ENCODE assay signal across 8 mouse cellular contexts in genomic region chr2:35545125-35545590, GRCm38 (mm10). TPM values are rescaled to one million over a fixed set of nuclear protein-coding genes. Genes with fewer than 3 reads are reported as not detected.
A peak's percentile ranks its signal among the peaks of the same experiment; 100 is the strongest.
DNase-seq lines count a peak whose midpoint lies in the region; ATAC-seq and TF ChIP-seq lines count a peak whose summit lies in the region.

No protein-coding gene starts in this region.

- TF ChIP-seq CTCF in cerebellum, adult 2 months (IDR thresholded peaks at IDR 0.05; ENCODE audit: borderline replicate concordance, insufficient read depth, low read depth, low read length): no peak

- peak overlapping the region; percentile 45 for H3K4me3 ChIP-seq in heart, embryonic 10.5 days
- H3K4me3 ChIP-seq in cerebellum, adult 2 months (replicated peaks; ENCODE audit: insufficient read depth, low read depth, low read length): peak overlapping the region; percentile 34
- H3K4me3 ChIP-seq in heart, embryonic 13.5 days: peak overlapping the region; percentile 27
- H3K4me3 ChIP-seq in liver, embryonic 13.5 days (replicated peaks): no peak overlapping the region
- peak overlapping the region; percentile 30; the same call in 1 of the 2 replicates for H3K4me3 ChIP-seq in stomach, embryonic 16.5 days (replicated peaks; ENCODE audit: low read length)

- H3K9ac ChIP-seq in heart, embryonic 13.5 days: peak overlapping the region; percentile 70
- no peak overlapping the region for H3K9ac ChIP-seq in liver, embryonic 13.5 days
- H3K9ac ChIP-seq in stomach, embryonic 16.5 days (ENCODE audit: low read length): peak overlapping the region; percentile 38; the same call in 1 of the 2 replicates

- peak overlapping the region; percentile 65 for H3K4me2 ChIP-seq in heart, embryonic 13.5 days
- no peak overlapping the region for H3K4me2 ChIP-seq in liver, embryonic 13.5 days
- peak overlapping the region; percentile 57 for H3K4me2 ChIP-seq in stomach, embryonic 16.5 days (ENCODE audit: low read depth, low read length)

- H3K4me1 ChIP-seq in heart, embryonic 10.5 days: peaks cover 43% of the 10 kb centered on the region
- H3K4me1 ChIP-seq in cerebellum, adult 2 months (ENCODE audit: control insufficient read depth, insufficient read depth, low read length): peaks cover 16% of the 10 kb centered on the region
- peaks cover 45% of the 10 kb centered on the region for H3K4me1 ChIP-seq in heart, embryonic 13.5 days
- H3K4me1 ChIP-seq in liver, embryonic 13.5 days (replicated peaks): peaks cover 13% of the 10 kb centered on the region; the same call in 1 of the 2 replicates
- peaks cover 8% of the 10 kb centered on the region for H3K4me1 ChIP-seq in stomach, embryonic 16.5 days (ENCODE audit: control insufficient read depth, insufficient read depth, low read length)

- no peaks in the 10 kb centered on the region for H3K27me3 ChIP-seq in heart, embryonic 10.5 days (ENCODE audit: insufficient read depth, poor library complexity, severe bottlenecking)
- H3K27me3 ChIP-seq in cerebellum, adult 2 months (ENCODE audit: control insufficient read depth, insufficient read depth, low read length): no peaks in the 10 kb centered on the region
- peaks cover 7% of the 10 kb centered on the region; the same call in 1 of the 2 replicates for H3K27me3 ChIP-seq in heart, embryonic 13.5 days (replicated peaks)
- H3K27me3 ChIP-seq in liver, embryonic 13.5 days: peaks cover 16% of the 10 kb centered on the region
- H3K27me3 ChIP-seq in stomach, embryonic 16.5 days (ENCODE audit: control insufficient read depth, insufficient read depth, low read length): no peaks in the 10 kb centered on the region; the same call in 1 of the 2 replicates

- H3K9me3 ChIP-seq in heart, embryonic 10.5 days: no peaks in the 10 kb centered on the region
- H3K9me3 ChIP-seq in heart, embryonic 13.5 days: no peaks in the 10 kb centered on the region
- H3K9me3 ChIP-seq in liver, embryonic 13.5 days (replicated peaks): no peaks in the 10 kb centered on the region
- no peaks in the 10 kb centered on the region for H3K9me3 ChIP-seq in stomach, embryonic 16.5 days (replicated peaks; ENCODE audit: control insufficient read depth, low read length)

- DNase-seq in heart, embryonic 10.5 days (ENCODE audit: low spot score): no peak
- DNase-seq in heart, adult 8-10 months (ENCODE audit: low spot score): no peak
- peak; percentile 74 to 86 for DNase-seq in cerebellum, adult 2 months
- DNase-seq in liver, embryonic 13.5 days: no peak
- DNase-seq in B cell, adult 2 months: no peak
- DNase-seq in frontal cortex, postnatal 36 days (ENCODE audit: low spot score in 2 of 2): no peak

- H3K27ac ChIP-seq in heart, embryonic 10.5 days: peak overlapping the region; percentile 84
- peak overlapping the region; percentile 67 for H3K27ac ChIP-seq in cerebellum, adult 2 months (ENCODE audit: insufficient read depth, low read length)
- 0 out of 2 replicates have a peak overlapping the region, but pooled peaks have one; percentile 17 for H3K27ac ChIP-seq in heart, embryonic 13.5 days (replicated peaks)
- H3K27ac ChIP-seq in liver, embryonic 13.5 days: no peak overlapping the region
- H3K27ac ChIP-seq in stomach, embryonic 16.5 days (ENCODE audit: low read length): peak overlapping the region; percentile 53

- ATAC-seq in heart, embryonic 13.5 days (ENCODE audit: extremely low read depth, insufficient number of reproducible peaks, low FRiP score, low TSS enrichment): peak; percentile 24; the same call in 1 of the 2 replicates
- 0 out of 2 replicates have a peak, but pooled peaks have one; percentile 18 for ATAC-seq in liver, embryonic 13.5 days (ENCODE audit: low read depth)
- ATAC-seq in stomach, embryonic 16.5 days (ENCODE audit: insufficient read depth, low FRiP score): peak; percentile 45

- no peak for TF ChIP-seq POLR2A in cerebellum, adult 2 months (IDR thresholded peaks at IDR 0.05; ENCODE audit: borderline replicate concordance, insufficient read depth, low read length)

- H3K36me3 ChIP-seq in heart, embryonic 10.5 days: no peaks in the 10 kb centered on the region
- no peaks in the 10 kb centered on the region for H3K36me3 ChIP-seq in heart, embryonic 13.5 days
- no peaks in the 10 kb centered on the region for H3K36me3 ChIP-seq in liver, embryonic 13.5 days
- no peaks in the 10 kb centered on the region for H3K36me3 ChIP-seq in stomach, embryonic 16.5 days (ENCODE audit: control insufficient read depth, insufficient read depth, low read length)

- 30% methylated on average over 7 of the region's 7 CpGs for WGBS in heart, embryonic 10.5 days
- 6% methylated on average over 7 of the region's 7 CpGs for WGBS in cerebellum, adult 2 months
- 31% methylated on average over 7 of the region's 7 CpGs for WGBS in heart, embryonic 13.5 days
- WGBS in liver, embryonic 13.5 days (ENCODE audit: insufficient replicate concordance): 37% methylated on average over 7 of the region's 7 CpGs
- WGBS in stomach, embryonic 16.5 days: 22% methylated on average over 7 of the region's 7 CpGs

RNA-seq across cellular contexts. Expression of gene Dab2ip, which starts 12.9 kb away (rescaled TPM):
- 47.6 and 49.0 TPM in 2 replicates for polyA plus RNA-seq in heart, embryonic 10.5 days (2016; fragmentation: Nextera tagmentation; extraction: Ambion mirVana)
- total RNA-seq in heart, adult 8-10 months (2022): 10 to 100 TPM; 41.4 to 47.5 (median 46.5) TPM
- 136 and 171 TPM in 2 replicates for polyA plus RNA-seq in cerebellum, adult 2 months (2012; rRNA removed)
- 40.0 and 48.9 TPM in 2 replicates for polyA plus RNA-seq in heart, embryonic 13.5 days (2015; fragmentation: Nextera tagmentation; extraction: Ambion mirVana)
- 5.2 and 6.7 TPM in 2 replicates for polyA plus RNA-seq in liver, embryonic 13.5 days (2015; fragmentation: Nextera tagmentation; extraction: Ambion mirVana)
- 29.2 and 31.2 TPM in 2 replicates for polyA plus RNA-seq in stomach, embryonic 16.5 days (2015; fragmentation: Nextera tagmentation; extraction: Ambion mirVana)

Comparison
In these comparisons a context has a peak if more than half of its experiments do, and no peak if none do; other contexts are left out.
1. DNase-seq: peak in cerebellum, adult 2 months (2 of 2); none in heart, embryonic 10.5 days (single experiment), heart, adult 8-10 months (single experiment), liver, embryonic 13.5 days (single experiment), B cell, adult 2 months (0 of 2) and frontal cortex, postnatal 36 days (0 of 2).
2. Peak in every context shown above with its lines, with median percentiles within 50 percentile points of each other: ATAC-seq.